Mouse (Mus musculus): Measurements from ENCODE around the gene Cog8.

DNA sequence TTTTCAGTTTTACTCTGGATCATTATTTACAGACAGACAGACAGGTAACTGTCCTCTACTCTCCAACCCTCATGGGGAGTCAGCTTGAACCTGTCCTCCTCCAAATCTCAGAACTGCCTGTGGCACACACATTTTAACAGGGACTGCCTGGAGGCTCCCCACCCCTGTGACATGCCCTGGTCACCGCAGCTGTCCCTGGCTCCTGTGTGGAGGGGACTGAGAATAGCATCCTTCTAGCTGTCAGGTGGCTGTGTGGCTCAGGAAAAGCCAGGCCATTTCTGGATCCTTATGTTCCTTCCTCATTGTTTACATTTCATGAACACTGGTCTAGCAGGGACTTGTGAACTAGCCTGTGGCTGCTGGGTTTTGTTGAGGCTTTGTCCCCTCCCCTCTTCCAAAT is 17.6 kb upstream of the Cog8 start:
- TF ChIP-seq CTCF (IDR thresholded peaks at IDR 0.05) (no peak), POLR2A (IDR thresholded peaks at IDR 0.05; ENCODE audit: insufficient read depth, low read depth, low read length) (no peak), EP300 (IDR thresholded peaks at IDR 0.05; ENCODE audit: insufficient read depth, low read depth, low read length) (no peak)

All from heart, adult 2 months (tissue).